Mouse (Mus musculus) layer of hippocampus, adult 9-11 months (tissue): ENCODE measurements at regions not wholly inside any gene's neighbourhood (a gene's known extent, or its start where the extent isn't known, plus 50 kb on each side); places are given as distances from the start of the nearest gene placed in this dataset.

Experiments
- DNase-seq: peaks from one replicate; pipeline ENCODE4 v3.0.0; 2022

DNA sequence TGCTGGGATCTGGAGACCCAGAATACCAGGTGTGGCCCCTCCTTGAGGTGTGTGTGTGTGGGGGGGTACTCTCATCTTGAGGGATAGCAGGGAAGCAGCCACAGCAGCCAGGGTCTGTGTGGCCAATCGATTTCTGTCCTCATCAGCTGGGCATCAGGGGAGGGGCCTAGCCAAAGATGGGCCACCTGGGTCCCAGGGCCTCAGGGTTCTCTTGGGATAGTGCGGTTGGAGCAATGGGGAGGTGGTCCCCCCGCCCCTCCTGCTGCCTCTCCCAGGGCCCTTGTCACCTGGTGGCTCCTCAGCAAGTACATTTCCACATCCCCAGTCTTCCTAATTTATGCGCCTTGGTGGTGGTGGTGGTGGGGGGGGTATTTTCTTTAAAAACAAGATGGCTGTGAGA is 55.4 kb downstream of the Uncx start:
- no peak for DNase-seq

DNA sequence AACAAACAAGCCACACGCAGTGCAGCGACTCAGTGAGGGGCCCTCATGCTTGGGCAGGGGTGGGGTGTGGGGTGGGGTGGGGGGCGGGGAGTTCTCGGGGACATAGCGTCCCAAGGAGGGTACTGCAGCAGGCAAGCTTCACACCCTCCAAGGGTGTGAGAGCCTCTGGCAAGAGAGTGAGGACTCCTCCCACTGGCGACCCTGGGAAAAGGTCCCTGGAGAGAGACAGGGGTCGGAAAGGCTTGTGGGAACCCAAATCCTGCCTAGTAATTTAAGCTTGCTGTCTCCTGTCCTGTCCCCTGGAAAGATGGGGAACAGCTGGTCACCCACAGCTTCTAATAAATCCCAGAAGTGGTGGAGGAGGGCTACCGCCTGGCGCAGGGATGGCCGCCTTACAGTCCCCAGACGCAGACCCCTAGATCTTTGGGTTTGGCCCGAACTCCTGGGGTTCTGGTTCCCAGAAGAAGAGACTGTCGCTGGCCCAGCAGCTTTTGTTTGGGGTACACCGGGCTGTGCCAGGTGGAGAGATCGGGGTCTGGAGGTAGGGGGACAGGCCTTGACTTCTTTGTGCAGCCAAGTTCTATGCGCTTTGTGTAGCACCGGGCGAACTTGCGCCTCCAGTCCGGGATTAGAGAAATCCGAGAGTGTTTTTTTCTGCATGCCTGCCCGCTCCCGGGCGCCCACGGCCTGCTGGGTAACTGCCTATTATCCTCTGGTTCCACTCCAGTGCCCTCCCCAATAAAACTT is 56.1 kb downstream of the Uncx start:
- no peak for DNase-seq

DNA sequence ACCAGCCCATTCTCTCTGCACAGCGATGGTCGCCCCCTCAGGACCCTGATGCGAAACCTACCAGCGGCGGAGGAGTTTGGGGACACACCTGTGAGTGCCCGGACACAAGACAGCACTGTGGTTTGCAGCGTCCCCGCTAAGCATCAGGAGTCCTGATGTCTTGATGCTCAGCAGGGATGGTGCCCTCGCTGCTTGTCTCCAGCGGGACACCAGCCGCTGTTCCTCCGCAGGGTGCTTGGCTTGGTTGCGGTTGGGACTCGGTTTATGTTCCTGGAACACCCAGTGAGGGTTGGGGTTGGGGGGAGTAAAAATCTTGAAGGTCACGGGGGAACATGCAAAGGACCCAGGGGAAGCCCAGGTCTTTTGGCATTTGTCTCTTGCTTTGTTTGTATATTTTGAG is 56.9 kb downstream of the Uncx start:
- DNase-seq = no peak

DNA sequence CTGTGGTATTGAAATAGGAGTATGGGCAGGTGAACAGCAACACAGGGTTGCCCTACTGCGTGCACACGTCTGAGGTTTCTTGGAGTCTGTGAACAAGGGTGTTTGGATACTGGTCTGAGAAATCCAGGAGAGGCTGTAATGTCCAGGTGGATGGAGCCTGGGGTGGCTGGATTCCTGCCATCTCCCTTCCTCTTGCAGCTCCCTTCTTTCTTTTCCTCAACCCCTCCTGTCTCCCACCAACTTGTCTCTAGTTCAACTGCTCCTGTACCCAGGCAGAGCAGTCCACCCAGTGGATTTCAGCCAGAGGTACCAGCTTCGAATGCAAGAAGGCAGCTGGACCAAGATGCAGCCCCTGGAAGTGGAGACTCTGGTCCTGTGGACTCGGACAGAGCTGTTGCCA is 59.6 kb downstream of the Uncx start:
- no peak for DNase-seq

GRCm38 (mm10) chr5:139603535-139603934 is 60.2 kb downstream of the Uncx start:
- no peak for DNase-seq

- no peak for DNase-seq
Observed at GRCm38 (mm10) chr5:139604327-139604726, 61.0 kb downstream of the Uncx start.

DNA sequence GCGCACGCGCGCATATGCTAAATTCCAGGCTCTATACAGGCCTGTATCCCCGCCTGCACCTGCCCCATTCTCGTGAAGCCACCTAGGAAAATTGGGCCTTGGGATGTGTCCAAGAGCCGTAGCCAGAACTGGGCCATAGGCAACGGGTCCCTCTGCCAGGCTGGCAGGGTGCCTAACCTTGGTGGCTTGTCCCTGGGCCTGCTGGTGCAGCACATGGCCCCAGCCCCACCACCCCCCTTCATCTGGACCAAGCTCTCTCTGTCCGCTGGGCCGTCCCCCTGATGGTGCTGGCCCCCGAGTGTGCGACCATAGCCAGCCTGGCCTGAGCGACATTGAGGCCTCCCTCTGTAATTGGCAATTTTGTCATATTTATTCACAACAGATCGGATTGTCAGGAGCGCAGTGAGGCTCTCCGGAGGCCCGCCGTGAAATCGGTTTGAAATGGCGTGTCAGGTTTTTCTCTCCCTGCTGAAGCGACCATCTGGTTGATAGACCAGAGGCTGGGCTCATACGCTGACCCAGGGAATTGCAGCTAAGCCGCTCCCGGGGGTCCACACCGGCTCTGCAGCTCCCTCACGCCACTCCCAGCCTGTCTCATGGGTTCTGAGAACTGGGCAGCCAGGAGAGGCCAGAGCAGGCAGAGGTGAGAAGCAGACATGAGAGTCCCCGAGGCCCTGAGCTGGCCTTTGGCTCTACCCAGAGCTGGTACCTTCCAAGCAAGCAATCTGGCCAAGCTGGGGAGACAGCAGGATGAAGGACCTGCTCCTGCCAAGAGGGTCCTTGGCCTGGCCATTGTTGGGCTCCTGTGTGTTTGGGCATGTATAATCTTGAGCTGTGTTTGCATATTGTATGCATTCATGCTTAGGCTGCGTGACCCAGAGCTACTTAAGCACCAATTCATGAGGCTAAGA is 67.6 kb downstream of the Uncx start:
- no peak for DNase-seq

DNA sequence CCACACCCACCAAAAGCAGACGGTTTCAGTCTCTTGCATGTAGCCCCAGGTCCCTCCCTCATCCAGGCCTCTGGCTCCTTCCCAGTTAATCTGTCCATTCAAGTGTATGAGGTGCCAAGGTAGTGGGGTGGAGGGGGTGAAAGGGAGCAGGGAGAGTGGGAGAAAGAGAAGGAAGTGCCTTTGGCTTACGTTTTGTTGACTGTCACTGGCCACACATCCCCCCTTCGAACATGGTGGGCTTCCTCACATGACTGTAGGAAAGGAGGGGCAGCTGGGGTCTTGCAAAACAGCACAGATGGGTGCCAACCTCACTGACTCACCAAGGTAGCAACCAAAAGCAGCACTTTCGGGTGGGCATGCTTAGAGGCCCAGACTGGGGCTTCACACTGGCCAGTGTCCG is 68.9 kb downstream of the Uncx start:
- DNase-seq = no peak

- no peak for DNase-seq
Observed at GRCm38 (mm10) chr5:139612676-139613075, 69.4 kb downstream of the Uncx start.

- no peak for DNase-seq
Observed at GRCm38 (mm10) chr5:139613601-139614000, 70.3 kb downstream of the Uncx start.

DNA sequence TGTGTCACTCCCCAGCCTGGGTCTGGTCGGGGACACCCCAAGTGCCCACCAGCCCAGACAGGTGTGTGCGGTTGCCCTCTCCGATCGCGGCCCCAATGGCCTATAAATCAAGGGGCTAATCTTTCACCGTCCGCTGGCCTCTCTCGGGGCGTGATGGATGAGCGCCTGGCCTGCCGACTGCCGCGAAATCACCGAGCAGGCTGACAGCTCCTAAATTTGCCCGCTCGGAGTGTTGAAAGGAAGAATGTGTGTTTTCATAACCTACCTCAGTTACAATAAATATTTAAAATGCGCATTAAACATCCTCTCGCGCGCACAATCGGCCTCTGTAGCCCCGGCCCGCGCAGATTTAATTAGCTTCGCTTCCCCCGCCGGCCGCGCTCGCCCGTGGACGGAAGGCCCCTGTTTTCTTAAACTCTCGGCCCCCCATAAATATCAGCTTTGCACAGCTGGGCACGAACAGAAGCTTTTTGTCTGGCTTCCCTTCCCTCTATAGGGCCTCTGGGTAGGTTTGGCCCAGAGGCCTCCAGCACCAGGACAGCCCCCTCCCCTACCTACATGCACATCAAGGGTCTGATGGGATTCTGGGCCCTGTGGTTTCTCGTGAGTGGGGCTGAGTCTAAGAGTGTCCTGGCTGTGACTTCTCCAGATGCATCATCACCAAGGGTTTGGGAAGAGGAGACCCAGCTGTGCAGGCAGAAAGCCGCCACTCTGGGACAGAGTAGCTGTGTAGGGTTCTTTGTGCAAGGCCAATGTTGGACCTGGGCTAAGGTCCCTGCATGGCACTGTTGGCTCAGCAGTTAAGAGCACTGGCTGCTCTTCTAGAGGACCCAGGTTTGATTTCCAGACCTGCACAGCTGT is 76.2 kb downstream of the Uncx start:
- no peak for DNase-seq

- DNase-seq = peak; percentile 15
Observed at GRCm38 (mm10) chr5:139625871-139626460, 82.7 kb downstream of the Uncx start.

GRCm38 (mm10) chr5:139627552-139627951 is 84.3 kb downstream of the Uncx start:
- no peak for DNase-seq

- no peak for DNase-seq
Observed at GRCm38 (mm10) chr5:139637028-139637427, 93.7 kb downstream of the Uncx start.

GRCm38 (mm10) chr5:139640652-139641612 is 95.2 kb downstream of the Micall2 start:
- DNase-seq = no peak

GRCm38 (mm10) chr5:139644816-139645215 is 91.3 kb downstream of the Micall2 start:
- DNase-seq = no peak

GRCm38 (mm10) chr5:139651041-139651440 is 85.1 kb downstream of the Micall2 start:
- DNase-seq = no peak
